Mouse (Mus musculus): ENCODE results near the gene Tor1b. TPM values are rescaled to one million over a fixed set of nuclear protein-coding genes. Genes with fewer than 3 reads are reported as not detected.
A peak's percentile ranks its signal among the peaks of the same experiment; 100 is the strongest.

Gene Tor1b
- 18.2 and 18.3 TPM in 2 replicates for polyA plus RNA-seq (2015; fragmentation: Nextera tagmentation; extraction: Ambion mirVana)

- no peaks in the 10 kb centered on the region for H3K9me3 ChIP-seq (replicated peaks; ENCODE audit: control insufficient read depth, low read length, poor library complexity, severe bottlenecking)
- H3K4me3 ChIP-seq (ENCODE audit: low read depth, low read length) = peak within 1 kb of the TSS; percentile 77
- peak within 1 kb of the TSS; percentile 83 for H3K27ac ChIP-seq (ENCODE audit: low read length)
- under 1% methylated on average over 60 of the region's 60 CpGs for WGBS
- H3K36me3 ChIP-seq (ENCODE audit: control insufficient read depth, insufficient read depth, low read length) = peaks cover 9% of the 10 kb centered on the region; the same call in 1 of the 2 replicates
- peak within 1 kb of the TSS; percentile 89 for H3K9ac ChIP-seq (ENCODE audit: low read depth, low read length)
- H3K4me2 ChIP-seq (ENCODE audit: low read length) = peak within 1 kb of the TSS; percentile 86
- no peaks in the 10 kb centered on the region for H3K27me3 ChIP-seq (ENCODE audit: control insufficient read depth, insufficient read depth, low read depth, low read length)
- peaks cover 16% of the 10 kb centered on the region for H3K4me1 ChIP-seq (ENCODE audit: control insufficient read depth, insufficient read depth, low read length)
- peak; percentile 94 for ATAC-seq
Measured at GRCm38 (mm10) chr2:30952824-30953490, at the start of gene Tor1b. Gene Tor1b (plus strand): TSS chr2:30952959.

DNA sequence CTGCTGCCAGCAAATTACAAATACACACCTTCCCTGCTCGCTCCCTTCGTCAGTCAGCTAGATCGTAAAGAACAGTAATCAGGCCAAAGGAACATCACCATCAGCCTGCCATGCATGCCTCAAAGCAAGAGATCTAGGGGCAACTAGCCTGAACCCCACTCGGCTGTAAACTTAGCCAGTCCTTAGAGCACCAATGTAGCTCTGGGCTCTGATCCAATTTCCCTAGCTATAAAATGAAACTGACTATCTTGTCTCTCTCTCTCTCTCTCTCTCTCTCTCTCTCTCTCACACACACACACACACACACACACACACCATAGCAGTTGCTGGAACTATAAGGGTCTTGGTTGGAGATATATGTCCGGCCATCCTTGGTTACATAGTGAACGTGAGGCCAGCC lies 48.5 kb upstream of the Tor1b start:
- Histone ChIP-seq H3K9me3 (replicated peaks; ENCODE audit: control insufficient read depth, low read length, poor library complexity, severe bottlenecking) (no peaks in the 10 kb centered on the region), H3K36me3 (ENCODE audit: control insufficient read depth, insufficient read depth, low read length) (no peaks in the 10 kb centered on the region), H3K9ac (ENCODE audit: low read depth, low read length) (no peak overlapping the region), H3K4me2 (ENCODE audit: low read length) (no peak overlapping the region), H3K4me1 (ENCODE audit: control insufficient read depth, insufficient read depth, low read length) (peaks cover 9% of the 10 kb centered on the region), H3K4me3 (ENCODE audit: low read depth, low read length) (no peak overlapping the region), H3K27ac (ENCODE audit: low read length) (no peak overlapping the region), H3K27me3 (ENCODE audit: control insufficient read depth, insufficient read depth, low read depth, low read length) (no peaks in the 10 kb centered on the region)
- ATAC-seq = no peak
- WGBS = 93% methylated on average over 6 of the region's 6 CpGs

DNA sequence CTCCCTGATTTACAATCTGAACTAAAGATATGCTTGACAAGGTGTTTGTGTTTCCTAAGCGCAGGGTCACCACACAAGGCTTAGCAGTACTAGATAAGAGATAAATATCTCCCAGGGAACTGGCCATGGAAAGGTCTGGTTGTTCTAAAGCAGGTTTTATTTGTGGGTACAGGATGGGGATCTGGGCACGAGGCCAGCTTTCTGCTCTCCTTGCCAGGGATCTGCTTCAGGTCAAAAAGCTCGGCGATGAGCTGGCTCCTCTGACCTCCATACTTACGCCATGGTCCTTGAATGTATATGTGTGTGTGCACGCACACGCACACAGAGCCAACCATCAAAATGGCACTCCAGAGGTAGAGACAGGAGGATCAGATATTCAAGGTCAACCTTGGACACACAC lies 47.8 kb upstream of the Tor1b start:
- WGBS = 86% methylated on average over 7 of the region's 7 CpGs
- no peaks in the 10 kb centered on the region for H3K36me3 ChIP-seq (ENCODE audit: control insufficient read depth, insufficient read depth, low read length)
- H3K4me2 ChIP-seq (ENCODE audit: low read length) = no peak overlapping the region
- no peaks in the 10 kb centered on the region for H3K9me3 ChIP-seq (replicated peaks; ENCODE audit: control insufficient read depth, low read length, poor library complexity, severe bottlenecking)
- no peak overlapping the region for H3K27ac ChIP-seq (ENCODE audit: low read length)
- no peak overlapping the region for H3K4me3 ChIP-seq (ENCODE audit: low read depth, low read length)
- H3K4me1 ChIP-seq (ENCODE audit: control insufficient read depth, insufficient read depth, low read length) = peaks cover 9% of the 10 kb centered on the region
- no peak overlapping the region for H3K9ac ChIP-seq (ENCODE audit: low read depth, low read length)
- ATAC-seq = no peak
- H3K27me3 ChIP-seq (ENCODE audit: control insufficient read depth, insufficient read depth, low read depth, low read length) = no peaks in the 10 kb centered on the region

DNA sequence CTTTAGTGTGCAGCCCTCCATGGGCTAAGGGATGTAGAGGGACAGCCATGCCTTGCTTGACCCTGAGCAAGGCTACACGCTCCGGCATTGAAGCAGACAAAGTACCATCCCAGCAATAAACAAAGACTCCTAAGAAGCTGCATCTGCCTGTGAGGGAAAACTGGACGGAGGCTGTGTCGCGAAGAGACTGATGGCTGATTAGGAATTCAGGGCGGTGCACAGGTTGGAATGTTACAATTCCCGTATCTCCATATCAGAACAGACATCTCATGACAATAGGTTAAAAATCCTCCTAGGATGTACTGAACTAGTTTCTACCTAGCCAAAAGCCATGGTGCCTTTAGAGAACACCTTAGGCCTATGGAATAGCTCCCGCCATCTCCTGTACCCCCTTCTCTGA lies 46.9 kb upstream of the Tor1b start:
- Histone ChIP-seq H3K9ac (ENCODE audit: low read depth, low read length) (no peak overlapping the region), H3K4me3 (ENCODE audit: low read depth, low read length) (no peak overlapping the region), H3K27me3 (ENCODE audit: control insufficient read depth, insufficient read depth, low read depth, low read length) (no peaks in the 10 kb centered on the region), H3K9me3 (replicated peaks; ENCODE audit: control insufficient read depth, low read length, poor library complexity, severe bottlenecking) (no peaks in the 10 kb centered on the region), H3K4me1 (ENCODE audit: control insufficient read depth, insufficient read depth, low read length) (peaks cover 9% of the 10 kb centered on the region), H3K27ac (ENCODE audit: low read length) (no peak overlapping the region), H3K4me2 (ENCODE audit: low read length) (no peak overlapping the region), H3K36me3 (ENCODE audit: control insufficient read depth, insufficient read depth, low read length) (no peaks in the 10 kb centered on the region)
- ATAC-seq = no peak
- 81% methylated on average over 8 of the region's 8 CpGs for WGBS

DNA sequence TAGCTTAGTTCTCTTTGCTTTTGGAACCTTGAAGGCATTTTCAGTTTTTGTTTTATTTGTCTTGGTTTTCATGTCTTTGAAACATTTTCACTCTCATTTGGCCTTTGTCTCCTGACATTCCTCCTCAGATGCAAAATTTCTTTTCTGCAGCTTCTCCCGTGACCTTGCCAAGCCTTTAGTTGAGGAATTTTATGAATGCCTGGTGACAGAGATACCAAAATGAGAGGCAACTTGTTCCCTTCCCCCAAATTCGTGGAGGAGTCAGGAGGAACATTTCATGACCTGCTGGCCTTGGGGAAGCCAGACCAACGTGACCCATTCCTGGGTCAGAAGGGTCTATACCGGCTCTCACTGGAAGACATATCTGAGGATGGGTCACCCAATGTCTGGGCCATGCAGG lies 46.1 kb upstream of the Tor1b start:
- peaks cover 9% of the 10 kb centered on the region for H3K4me1 ChIP-seq (ENCODE audit: control insufficient read depth, insufficient read depth, low read length)
- H3K27ac ChIP-seq (ENCODE audit: low read length) = no peak overlapping the region
- H3K4me2 ChIP-seq (ENCODE audit: low read length) = no peak overlapping the region
- H3K36me3 ChIP-seq (ENCODE audit: control insufficient read depth, insufficient read depth, low read length) = no peaks in the 10 kb centered on the region
- no peaks in the 10 kb centered on the region for H3K27me3 ChIP-seq (ENCODE audit: control insufficient read depth, insufficient read depth, low read depth, low read length)
- no peak overlapping the region for H3K4me3 ChIP-seq (ENCODE audit: low read depth, low read length)
- H3K9me3 ChIP-seq (replicated peaks; ENCODE audit: control insufficient read depth, low read length, poor library complexity, severe bottlenecking) = no peaks in the 10 kb centered on the region
- ATAC-seq = no peak
- H3K9ac ChIP-seq (ENCODE audit: low read depth, low read length) = no peak overlapping the region
- 74% methylated on average over 4 of the region's 4 CpGs for WGBS

- Histone ChIP-seq H3K9me3 (replicated peaks; ENCODE audit: control insufficient read depth, low read length, poor library complexity, severe bottlenecking) (no peaks in the 10 kb centered on the region), H3K4me3 (ENCODE audit: low read depth, low read length) (no peak overlapping the region), H3K27me3 (ENCODE audit: control insufficient read depth, insufficient read depth, low read depth, low read length) (no peaks in the 10 kb centered on the region), H3K4me2 (ENCODE audit: low read length) (no peak overlapping the region), H3K9ac (ENCODE audit: low read depth, low read length) (no peak overlapping the region), H3K36me3 (ENCODE audit: control insufficient read depth, insufficient read depth, low read length) (no peaks in the 10 kb centered on the region), H3K27ac (ENCODE audit: low read length) (no peak overlapping the region), H3K4me1 (ENCODE audit: control insufficient read depth, insufficient read depth, low read length) (no peaks in the 10 kb centered on the region)
- ATAC-seq = no peak
- 64% methylated on average over 4 of the region's 4 CpGs for WGBS
Measured at GRCm38 (mm10) chr2:30912291-30912773, 40.4 kb upstream of the Tor1b start.

DNA sequence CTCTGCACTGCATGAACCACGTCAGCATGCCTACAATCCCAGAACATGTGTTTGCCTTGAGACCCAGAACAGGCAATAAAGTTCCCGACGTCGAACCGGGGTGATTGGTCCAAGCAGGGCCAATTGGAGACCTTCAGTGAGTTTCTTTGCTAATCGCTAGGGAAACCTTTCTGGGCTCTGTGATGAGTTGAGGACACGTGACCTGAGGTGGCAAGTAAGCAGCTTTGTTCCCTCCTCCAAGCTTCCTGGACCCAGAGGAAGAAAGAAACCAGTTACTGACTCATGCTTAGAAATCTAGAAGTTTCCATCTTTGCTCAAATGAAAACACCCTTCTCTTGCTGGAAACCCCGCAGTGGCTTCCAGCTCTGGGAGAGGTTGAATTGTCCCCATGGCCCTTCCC lies 39.7 kb upstream of the Tor1b start:
- WGBS = 88% methylated on average over 8 of the region's 8 CpGs
- H3K36me3 ChIP-seq (ENCODE audit: control insufficient read depth, insufficient read depth, low read length) = no peaks in the 10 kb centered on the region
- H3K4me1 ChIP-seq (ENCODE audit: control insufficient read depth, insufficient read depth, low read length) = no peaks in the 10 kb centered on the region
- H3K27ac ChIP-seq (ENCODE audit: low read length) = no peak overlapping the region
- H3K9me3 ChIP-seq (replicated peaks; ENCODE audit: control insufficient read depth, low read length, poor library complexity, severe bottlenecking) = no peaks in the 10 kb centered on the region
- no peak overlapping the region for H3K9ac ChIP-seq (ENCODE audit: low read depth, low read length)
- H3K4me3 ChIP-seq (ENCODE audit: low read depth, low read length) = no peak overlapping the region
- H3K27me3 ChIP-seq (ENCODE audit: control insufficient read depth, insufficient read depth, low read depth, low read length) = no peaks in the 10 kb centered on the region
- no peak for ATAC-seq
- H3K4me2 ChIP-seq (ENCODE audit: low read length) = no peak overlapping the region

GRCm38 (mm10) chr2:30914836-30915235 lies 37.9 kb upstream of the Tor1b start:
- no peak overlapping the region for H3K4me3 ChIP-seq (ENCODE audit: low read depth, low read length)
- H3K9me3 ChIP-seq (replicated peaks; ENCODE audit: control insufficient read depth, low read length, poor library complexity, severe bottlenecking) = no peaks in the 10 kb centered on the region
- no peak overlapping the region for H3K4me2 ChIP-seq (ENCODE audit: low read length)
- WGBS = 45% methylated on average over 3 of the region's 3 CpGs
- H3K4me1 ChIP-seq (ENCODE audit: control insufficient read depth, insufficient read depth, low read length) = no peaks in the 10 kb centered on the region
- H3K9ac ChIP-seq (ENCODE audit: low read depth, low read length) = no peak overlapping the region
- H3K27me3 ChIP-seq (ENCODE audit: control insufficient read depth, insufficient read depth, low read depth, low read length) = no peaks in the 10 kb centered on the region
- ATAC-seq = no peak
- H3K27ac ChIP-seq (ENCODE audit: low read length) = no peak overlapping the region
- H3K36me3 ChIP-seq (ENCODE audit: control insufficient read depth, insufficient read depth, low read length) = no peaks in the 10 kb centered on the region

- no peak overlapping the region for H3K27ac ChIP-seq (ENCODE audit: low read length)
- H3K36me3 ChIP-seq (ENCODE audit: control insufficient read depth, insufficient read depth, low read length) = no peaks in the 10 kb centered on the region
- no peaks in the 10 kb centered on the region for H3K9me3 ChIP-seq (replicated peaks; ENCODE audit: control insufficient read depth, low read length, poor library complexity, severe bottlenecking)
- no peak overlapping the region for H3K4me2 ChIP-seq (ENCODE audit: low read length)
- no peak overlapping the region for H3K4me3 ChIP-seq (ENCODE audit: low read depth, low read length)
- no peaks in the 10 kb centered on the region for H3K4me1 ChIP-seq (ENCODE audit: control insufficient read depth, insufficient read depth, low read length)
- H3K27me3 ChIP-seq (ENCODE audit: control insufficient read depth, insufficient read depth, low read depth, low read length) = no peaks in the 10 kb centered on the region
- no peak for ATAC-seq
- 73% methylated on average over 5 of the region's 5 CpGs for WGBS
- no peak overlapping the region for H3K9ac ChIP-seq (ENCODE audit: low read depth, low read length)
Measured at GRCm38 (mm10) chr2:30915376-30915775, 37.4 kb upstream of the Tor1b start.

Data from midbrain, embryonic 16.5 days (tissue).